Mouse (Mus musculus): ENCODE data around the gene C1ql1. TPM values are rescaled to one million over a fixed set of nuclear protein-coding genes. Genes with fewer than 3 reads are reported as not detected.

The C1ql1 gene
- 17.7 and 23.5 TPM in 2 replicates for polyA plus RNA-seq (2015; fragmentation: Nextera tagmentation; extraction: Ambion mirVana)

DNA sequence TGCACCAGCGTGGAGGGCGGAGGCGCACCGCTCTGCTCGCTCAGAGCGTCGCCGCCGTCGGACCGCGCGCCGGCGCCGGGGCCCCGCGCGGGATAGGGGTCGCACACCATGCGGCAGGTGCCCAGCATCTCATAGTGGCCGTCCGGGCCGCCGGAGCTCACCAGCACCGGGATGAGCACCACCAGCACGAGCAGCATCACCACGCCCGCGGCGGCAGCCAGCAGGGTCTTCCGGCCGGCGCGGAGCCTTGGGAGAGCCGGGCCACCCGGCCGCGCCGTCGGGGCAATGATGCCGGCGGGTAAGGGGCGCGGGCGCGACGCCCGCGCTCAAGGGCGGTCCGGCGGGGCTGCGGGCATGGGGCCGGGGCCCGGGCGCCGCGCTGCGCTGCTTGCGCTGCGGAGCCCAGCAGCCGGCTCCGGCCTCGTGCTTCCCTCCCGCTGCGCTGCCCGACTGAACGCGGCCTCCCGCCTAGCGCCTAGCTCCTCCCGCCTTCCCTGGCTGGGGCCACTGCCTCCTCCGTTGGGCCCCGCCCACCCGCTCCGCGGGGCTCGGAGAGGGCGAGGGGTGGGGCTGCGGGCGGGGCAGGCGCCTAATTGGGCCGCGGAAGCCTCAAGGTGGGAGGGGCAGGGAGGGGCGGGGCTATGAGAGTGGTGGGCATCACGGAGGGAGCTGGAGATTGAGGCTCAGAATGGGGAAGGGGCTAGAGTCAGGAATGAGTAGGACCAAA, at the start of gene C1ql1:
TSS of gene C1ql1 (minus strand) at position 424 of the 727 bp plus-strand sequence.

DNA sequence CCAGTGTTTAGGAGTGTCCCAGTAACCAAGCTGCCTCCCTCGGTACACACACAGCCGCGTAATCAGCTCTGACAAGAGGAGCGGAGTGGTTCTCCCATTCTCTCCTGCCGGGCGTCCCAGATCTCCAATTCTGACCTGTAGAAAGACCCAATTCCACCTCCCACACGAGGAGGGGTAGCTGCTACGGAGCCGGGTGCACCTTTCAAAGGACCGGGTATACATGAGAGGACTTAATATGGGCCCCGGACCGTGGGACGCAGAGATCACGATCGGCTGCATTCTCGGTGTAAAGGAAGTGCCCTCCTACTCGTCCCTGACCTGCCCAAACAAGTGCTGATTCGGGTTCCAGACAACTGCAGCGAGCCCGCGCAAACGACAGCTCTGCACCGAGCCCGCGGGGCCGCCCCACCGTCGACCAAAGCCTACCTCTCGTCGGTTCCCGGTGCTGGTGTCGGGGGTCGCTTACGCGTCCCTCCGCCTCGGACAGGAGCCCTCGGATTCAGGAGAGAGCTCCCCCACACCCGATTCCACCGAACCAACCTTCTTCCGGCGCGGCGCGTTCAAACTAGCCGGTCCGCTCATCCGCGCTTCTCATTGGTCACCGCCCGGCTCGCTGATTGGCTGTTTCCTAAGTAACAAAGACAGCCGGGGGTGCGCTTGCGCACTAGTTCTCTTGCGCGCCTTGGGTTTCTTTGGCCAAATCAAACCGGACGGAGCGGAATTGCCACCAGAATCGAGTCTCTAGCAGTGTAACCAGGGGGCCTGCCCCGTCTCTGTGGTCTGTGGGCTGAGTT, 21.7 kb downstream of the C1ql1 start, which contains the start of gene Kif18b:
TSS of gene Kif18b (minus strand) at position 568 of the 794 bp plus-strand sequence.

DNA sequence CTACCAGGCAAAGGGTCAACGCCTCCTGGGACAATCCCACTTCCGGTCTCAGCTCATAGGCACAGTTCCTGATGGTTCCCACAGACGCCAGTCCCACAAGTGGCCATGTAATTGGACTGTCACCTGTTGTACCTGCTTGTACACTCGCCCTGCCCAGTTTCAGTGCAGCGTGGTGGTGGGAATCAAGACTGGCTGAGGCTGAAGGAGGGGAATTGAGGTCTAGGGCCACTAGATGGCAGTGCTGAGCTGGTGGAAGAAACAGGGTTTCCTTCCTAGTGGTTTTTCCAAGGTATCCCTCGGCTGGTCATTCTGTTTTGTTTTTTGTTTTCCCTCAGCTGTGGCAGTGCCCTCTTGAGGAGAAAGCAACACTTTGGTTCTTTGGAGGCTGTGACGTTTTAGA, 45.7 kb downstream of the C1ql1 start, which contains the start of gene Gfap:
TSS of gene Gfap (minus strand) at position 150 of the 400 bp plus-strand sequence.

Other genes with a start within 250 kb of the C1ql1 start
- gene Ccdc43, start 248.9 kb downstream of the C1ql1 start, polyA plus RNA-seq (2015; fragmentation: Nextera tagmentation; extraction: Ambion mirVana), result 27.6 and 29.3 TPM in 2 replicates
- gene Adam11, start 185.2 kb downstream of the C1ql1 start, polyA plus RNA-seq (2015; fragmentation: Nextera tagmentation; extraction: Ambion mirVana), result 20.7 and 24.9 TPM in 2 replicates
- 25.7 and 26.6 TPM in 2 replicates for gene Gjc1, start 127.0 kb downstream of the C1ql1 start, polyA plus RNA-seq (2015; fragmentation: Nextera tagmentation; extraction: Ambion mirVana)
- gene Higd1b, start 110.8 kb downstream of the C1ql1 start, polyA plus RNA-seq (2015; fragmentation: Nextera tagmentation; extraction: Ambion mirVana), result 12.4 and 16.6 TPM in 2 replicates
- gene Eftud2, start 65.7 kb downstream of the C1ql1 start, polyA plus RNA-seq (2015; fragmentation: Nextera tagmentation; extraction: Ambion mirVana), result 92.2 and 102 TPM in 2 replicates
- gene Ccdc103, start 65.5 kb downstream of the C1ql1 start, polyA plus RNA-seq (2015; fragmentation: Nextera tagmentation; extraction: Ambion mirVana), result 1.6 and 1.7 TPM in 2 replicates
- not detected in 2 replicates for gene Fam187a, start 61.5 kb downstream of the C1ql1 start, polyA plus RNA-seq (2015; fragmentation: Nextera tagmentation; extraction: Ambion mirVana)
- gene Gfap, start 45.8 kb downstream of the C1ql1 start, polyA plus RNA-seq (2015; fragmentation: Nextera tagmentation; extraction: Ambion mirVana), result 243 and 290 TPM in 2 replicates
- 0.68 and 0.79 TPM in 2 replicates for gene Kif18b, start 21.6 kb downstream of the C1ql1 start, polyA plus RNA-seq (2015; fragmentation: Nextera tagmentation; extraction: Ambion mirVana)
- gene Nmt1, start 81.5 kb upstream of the C1ql1 start, polyA plus RNA-seq (2015; fragmentation: Nextera tagmentation; extraction: Ambion mirVana), result 38.6 and 43.1 TPM in 2 replicates
- 127 and 160 TPM in 2 replicates for gene Dcakd, start 81.6 kb upstream of the C1ql1 start, polyA plus RNA-seq (2015; fragmentation: Nextera tagmentation; extraction: Ambion mirVana)
- 4.8 and 5.2 TPM in 2 replicates for gene Plcd3, start 155.0 kb upstream of the C1ql1 start, polyA plus RNA-seq (2015; fragmentation: Nextera tagmentation; extraction: Ambion mirVana)
- gene Acbd4, start 155.0 kb upstream of the C1ql1 start, polyA plus RNA-seq (2015; fragmentation: Nextera tagmentation; extraction: Ambion mirVana), result 18.0 and 20.0 TPM in 2 replicates
- 5.9 and 6.1 TPM in 2 replicates for gene Hexim1, start 169.5 kb upstream of the C1ql1 start, polyA plus RNA-seq (2015; fragmentation: Nextera tagmentation; extraction: Ambion mirVana)
- 34.2 and 34.3 TPM in 2 replicates for gene Hexim2, start 185.7 kb upstream of the C1ql1 start, polyA plus RNA-seq (2015; fragmentation: Nextera tagmentation; extraction: Ambion mirVana)
- 8.1 and 11.3 TPM in 2 replicates for gene Fmnl1, start 224.4 kb upstream of the C1ql1 start, polyA plus RNA-seq (2015; fragmentation: Nextera tagmentation; extraction: Ambion mirVana)

Data from neural tube, postnatal 0 days (tissue).